Mouse (Mus musculus) testis, adult 2 months (tissue): ENCODE measurements at regions not wholly inside any gene's neighbourhood (a gene's known extent, or its start where the extent isn't known, plus 50 kb on each side); places are given as distances from the start of the nearest gene placed in this dataset.

Experiments used
- CTCF ChIP-seq: fragments of 200-500 bp; IDR thresholded peaks from 2 replicates; pipeline ENCODE4 v1.5.1; 2012; ENCODE audit warnings: low read depth, mild to moderate bottlenecking, inconsistent platforms, low read length, moderate library complexity; ENCODE audit not compliant: control insufficient read depth, insufficient read depth, insufficient replicate concordance
- POLR2A ChIP-seq: fragments of 200-500 bp; IDR thresholded peaks from 2 replicates; pipeline ENCODE4 v1.6.1; 2012; ENCODE audit warnings: low read depth, mild to moderate bottlenecking, inconsistent platforms, low read length, moderate library complexity; ENCODE audit not compliant: control insufficient read depth

DNA sequence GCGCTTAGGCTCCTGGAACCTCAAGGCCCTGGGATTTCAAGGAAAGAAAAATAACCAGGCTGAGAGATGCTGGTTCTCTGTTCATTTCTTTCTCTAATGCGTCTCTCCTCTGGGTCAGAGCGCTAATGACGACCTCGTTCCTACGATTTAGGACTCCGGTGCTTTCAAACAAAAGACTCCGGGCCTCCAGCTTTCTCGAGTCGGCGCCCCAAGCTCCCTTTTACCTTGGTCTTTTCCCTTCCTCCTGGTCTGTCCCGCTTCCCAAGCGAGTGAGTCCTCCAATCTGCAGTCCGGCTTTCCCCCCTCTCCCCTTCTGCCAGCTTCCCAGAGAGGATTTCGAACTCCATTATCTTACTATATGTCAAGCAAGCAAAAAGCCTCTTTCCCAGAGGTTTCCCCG, 316.5 kb downstream of the Parp8 start:
- TF ChIP-seq CTCF (no peak), POLR2A (no peak)
